Mouse (Mus musculus) hindbrain, embryonic 16.5 days (tissue): Measurements from ENCODE around the gene Prickle3. TPM values are rescaled to one million over a fixed set of nuclear protein-coding genes. Genes with fewer than 3 reads are reported as not detected.
"Not testable (repeated sequence)": the region's sequence is repeated elsewhere in the genome, so short reads cannot be mapped to it uniquely, and the experiment has no call there.

Experiments
- ATAC-seq: fragments of 200-750 bp; cut with Nextera tagmentation; 2 replicates; pipeline ENCODE4 v1.8.0; 2017; ENCODE audit warnings: moderate TSS enrichment, moderate library complexity
- H3K27ac ChIP-seq: fragments of 300-500 bp; sonication (generic); 2 replicates; pipeline ENCODE4 v1.5.1; 2014; ENCODE audit warnings: low read depth, mild to moderate bottlenecking, control low read depth, low read length, moderate library complexity
- H3K27me3 ChIP-seq: fragments of 300-500 bp; sonication (generic); replicated peaks from 2 replicates; pipeline ENCODE4 v1.6.1; 2014; ENCODE audit warnings: low read length; ENCODE audit not compliant: control insufficient read depth, insufficient read depth
- H3K36me3 ChIP-seq: fragments of 300-500 bp; sonication (generic); 2 replicates; pipeline ENCODE4 v1.6.1; 2014; ENCODE audit warnings: mild to moderate bottlenecking, low read length, moderate library complexity, mixed read lengths; ENCODE audit not compliant: control insufficient read depth, insufficient read depth
- H3K4me1 ChIP-seq: fragments of 300-500 bp; sonication (generic); 2 replicates; pipeline ENCODE4 v1.6.1; 2014; ENCODE audit warnings: low read depth, low read length; ENCODE audit not compliant: control insufficient read depth, insufficient read depth
- H3K4me2 ChIP-seq: fragments of 300-500 bp; sonication (generic); 2 replicates; pipeline ENCODE4 v1.6.1; 2014; ENCODE audit warnings: mild to moderate bottlenecking, low read length, control low read depth, moderate library complexity
- H3K4me3 ChIP-seq: fragments of 300-500 bp; sonication (generic); 2 replicates; pipeline ENCODE4 v1.5.1; 2014; ENCODE audit warnings: mild to moderate bottlenecking, low read length, control low read depth, moderate library complexity
- H3K9ac ChIP-seq: fragments of 300-500 bp; sonication (generic); 2 replicates; pipeline ENCODE4 v1.6.1; 2014; ENCODE audit warnings: low read depth, mild to moderate bottlenecking, control low read depth, low read length, moderate library complexity
- H3K9me3 ChIP-seq: fragments of 300-500 bp; sonication (generic); 2 replicates; pipeline ENCODE4 v1.6.1; 2014; ENCODE audit warnings: mild to moderate bottlenecking, low read length, moderate library complexity; ENCODE audit not compliant: control insufficient read depth
- WGBS: fragments of 180-500 bp; shearing (Covaris S2); extraction: QIAGEN DNeasy Blood & Tissue Kit; methylation state at CpG from one replicate; pipeline ENCODE4 v1.1.7; 2014; 5-methylcytosine and 5-hydroxymethylcytosine counted together
- polyA plus RNA-seq: library from polyadenylated mRNA; unstranded; fragments of >200 nt; fragmentation: Nextera tagmentation; extraction: Ambion mirVana; gene quantifications from 2 replicates; pipeline ENCODE4 v1.2.1, GENCODE M21; 2015

The Prickle3 gene
- polyA plus RNA-seq, 1 experiment from 2014 or later = 1.7 TPM

- WGBS = 18% methylated on average over 27 of the region's 27 CpGs
- no peaks in the 10 kb centered on the region for H3K9me3 ChIP-seq
- peak overlapping the region; percentile 31 for H3K4me3 ChIP-seq
- H3K4me1 ChIP-seq = no peaks in the 10 kb centered on the region
- H3K36me3 ChIP-seq = no peaks in the 10 kb centered on the region
- no peak overlapping the region for H3K27ac ChIP-seq
- peak overlapping the region; percentile 53 for H3K4me2 ChIP-seq
- peak; percentile 94 for ATAC-seq
- H3K9ac ChIP-seq = peak overlapping the region; percentile 41; the same call in 1 of the 2 replicates
- no peaks in the 10 kb centered on the region for H3K27me3 ChIP-seq
Measured at GRCm38 (mm10) chrX:7679405-7680056, 22.5 kb downstream of the Prickle3 start.

- H3K4me1 ChIP-seq = no peaks in the 10 kb centered on the region
- H3K9ac ChIP-seq = peak overlapping the region; percentile 41; the same call in 1 of the 2 replicates
- peak overlapping the region; percentile 31 for H3K4me3 ChIP-seq
- no peaks in the 10 kb centered on the region for H3K9me3 ChIP-seq
- peak overlapping the region; percentile 53 for H3K4me2 ChIP-seq
- no peaks in the 10 kb centered on the region for H3K27me3 ChIP-seq
- no peak overlapping the region for H3K27ac ChIP-seq
- no peaks in the 10 kb centered on the region for H3K36me3 ChIP-seq
- ATAC-seq = peak; percentile 44; the same call in 1 of the 2 replicates
- WGBS = 28% methylated on average over 12 of the region's 12 CpGs
Measured at GRCm38 (mm10) chrX:7680057-7680412, 23.0 kb downstream of the Prickle3 start.

GRCm38 (mm10) chrX:7680864-7681263, 23.8 kb downstream of the Prickle3 start, which contains the start of gene Magix:
TSS of gene Magix (minus strand) at chrX:7681251.
- ATAC-seq = no peak
- no peaks in the 10 kb centered on the region for H3K4me1 ChIP-seq
- peak within 1 kb of the TSS; percentile 53 for H3K4me2 ChIP-seq
- H3K27ac ChIP-seq = no peak within 1 kb of the TSS
- H3K27me3 ChIP-seq = no peaks in the 10 kb centered on the region
- 69% methylated on average over 14 of the region's 14 CpGs for WGBS
- peak within 1 kb of the TSS; percentile 31; the same call in 1 of the 2 replicates for H3K4me3 ChIP-seq
- no peak within 1 kb of the TSS for H3K9ac ChIP-seq
- H3K36me3 ChIP-seq = no peaks in the 10 kb centered on the region
- H3K9me3 ChIP-seq = no peaks in the 10 kb centered on the region

- H3K9ac ChIP-seq = no peak overlapping the region
- 98% methylated on average over 2 of the region's 2 CpGs for whole genome bisulfite sequencing
- no peak overlapping the region for H3K4me2 ChIP-seq
- no peaks in the 10 kb centered on the region for H3K36me3 ChIP-seq
- no peaks in the 10 kb centered on the region for H3K9me3 ChIP-seq
- no peak overlapping the region for H3K27ac ChIP-seq
- no peak for ATAC-seq
- H3K4me3 ChIP-seq = no peak overlapping the region
- no peaks in the 10 kb centered on the region for H3K4me1 ChIP-seq
- H3K27me3 ChIP-seq = no peaks in the 10 kb centered on the region
Measured at GRCm38 (mm10) chrX:7688321-7688720, 31.3 kb downstream of the Prickle3 start.

GRCm38 (mm10) chrX:7690486-7690885, 33.4 kb downstream of the Prickle3 start:
- Histone ChIP-seq H3K27ac (no peak overlapping the region), H3K9me3 (no peaks in the 10 kb centered on the region), H3K36me3 (no peaks in the 10 kb centered on the region), H3K27me3 (no peaks in the 10 kb centered on the region), H3K9ac (no peak overlapping the region), H3K4me1 (no peaks in the 10 kb centered on the region), H3K4me2 (no peak overlapping the region), H3K4me3 (no peak overlapping the region)
- ATAC-seq = no peak
- WGBS = 76% methylated on average over 3 of the region's 3 CpGs

- H3K27ac ChIP-seq = no peak overlapping the region
- no peak for ATAC-seq
Measured at GRCm38 (mm10) chrX:7692862-7693261, 35.8 kb downstream of the Prickle3 start.

GRCm38 (mm10) chrX:7696520-7696919, 39.5 kb downstream of the Prickle3 start:
- no peaks in the 10 kb centered on the region for H3K27me3 ChIP-seq
- H3K27ac ChIP-seq = no peak overlapping the region
- peak; percentile 71; the same call in 1 of the 2 replicates for ATAC-seq
- WGBS = 39% methylated on average over 6 of the region's 6 CpGs
- H3K4me3 ChIP-seq = peak overlapping the region; percentile 20
- H3K9ac ChIP-seq = no peak overlapping the region
- H3K4me2 ChIP-seq = peak overlapping the region; percentile 51
- no peaks in the 10 kb centered on the region for H3K36me3 ChIP-seq
- no peaks in the 10 kb centered on the region for H3K9me3 ChIP-seq
- no peaks in the 10 kb centered on the region for H3K4me1 ChIP-seq

More at GRCm38 (mm10) chrX:7692862-7693261, 35.8 kb downstream of the Prickle3 start:
- no peak overlapping the region for H3K4me2 ChIP-seq
- 33% methylated on average over 4 of the region's 4 CpGs for WGBS
- H3K9ac ChIP-seq = no peak overlapping the region
- H3K36me3 ChIP-seq = no peaks in the 10 kb centered on the region
- H3K4me1 ChIP-seq = no peaks in the 10 kb centered on the region
- no peaks in the 10 kb centered on the region for H3K9me3 ChIP-seq
- no peaks in the 10 kb centered on the region for H3K27me3 ChIP-seq
- H3K4me3 ChIP-seq = no peak overlapping the region

GRCm38 (mm10) chrX:7696954-7697381, 39.9 kb downstream of the Prickle3 start, which contains the start of gene Gpkow:
TSS of gene Gpkow (plus strand) at chrX:7697131.
- H3K4me1 ChIP-seq = no peaks in the 10 kb centered on the region
- H3K4me2 ChIP-seq = peak within 1 kb of the TSS; percentile 58
- peak within 1 kb of the TSS; percentile 44 for H3K4me3 ChIP-seq
- H3K27ac ChIP-seq = no peak within 1 kb of the TSS
- no peaks in the 10 kb centered on the region for H3K27me3 ChIP-seq
- peak; percentile 96 for ATAC-seq
- H3K36me3 ChIP-seq = no peaks in the 10 kb centered on the region
- no peaks in the 10 kb centered on the region for H3K9me3 ChIP-seq
- H3K9ac ChIP-seq = peak within 1 kb of the TSS; percentile 39; the same call in 1 of the 2 replicates
- 18% methylated on average over 33 of the region's 33 CpGs for WGBS

GRCm38 (mm10) chrX:7713764-7714134, 56.7 kb downstream of the Prickle3 start:
- H3K27me3 ChIP-seq, H3K36me3 ChIP-seq, ATAC-seq, H3K27ac ChIP-seq, H3K9me3 ChIP-seq, H3K4me1 ChIP-seq: not testable (repeated sequence)
- H3K9ac ChIP-seq = peak overlapping the region; percentile 43; the same call in 1 of the 2 replicates
- 26% methylated on average over 5 of the region's 12 CpGs for WGBS
- H3K4me2 ChIP-seq = peak overlapping the region; percentile 55
- peak overlapping the region; percentile 35 for H3K4me3 ChIP-seq
